Mouse (Mus musculus): Measurements from ENCODE around the gene Rps6ka5. TPM values are rescaled to one million over a fixed set of nuclear protein-coding genes. Genes with fewer than 3 reads are reported as not detected.

Gene Rps6ka5
- total and polyA plus RNA-seq, 3 experiments = 0.92 to 3.3 TPM; not detected in 1

DNA sequence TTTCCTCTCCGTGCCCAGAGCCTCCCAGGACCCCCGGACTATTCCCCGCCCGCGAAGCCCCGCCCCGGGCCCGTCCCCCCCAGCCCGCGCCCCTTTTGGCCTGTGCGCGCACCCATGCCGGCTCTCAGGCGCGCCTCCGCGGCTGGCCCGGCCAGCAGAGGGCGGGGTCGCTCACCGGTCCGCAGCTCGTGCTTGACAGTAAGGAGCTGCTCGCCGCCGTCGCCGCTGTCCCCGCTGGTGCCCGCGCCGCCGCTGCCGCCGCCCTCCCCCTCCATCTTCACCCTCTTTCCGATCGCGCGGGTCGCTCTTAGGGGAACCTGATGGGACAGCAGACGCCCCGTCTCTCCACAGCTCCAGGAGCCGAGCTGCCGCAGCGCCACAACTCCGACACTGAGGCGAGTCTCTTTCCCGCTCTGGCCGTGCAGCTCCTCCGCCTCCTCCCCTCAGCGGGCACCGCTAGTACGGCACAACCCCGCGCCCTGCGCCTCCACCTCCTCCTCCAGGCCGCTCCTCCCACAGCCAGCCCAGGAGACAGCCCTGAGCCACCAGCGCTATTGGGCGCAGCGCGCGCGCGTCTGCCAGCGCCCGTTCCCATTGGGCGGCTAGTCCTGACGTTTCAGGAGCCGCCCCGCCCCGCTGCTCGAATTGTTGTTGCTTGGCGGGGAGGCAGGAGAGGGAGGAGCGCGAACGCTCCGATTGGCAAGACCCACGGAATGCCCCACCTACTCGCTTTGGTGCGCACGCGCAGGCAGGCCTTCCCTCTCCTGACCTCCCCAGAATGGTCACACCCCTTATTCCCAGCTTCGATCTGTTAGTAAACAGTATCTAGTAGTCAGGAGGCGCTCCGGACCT, 2.0 kb downstream of the Rps6ka5 start (continued):
- peak; percentile 97 for TF ChIP-seq SIN3A (IDR thresholded peaks at IDR 0.05; ENCODE audit: low read length)
- peak in 2 of 3 experiments; percentile 24 to 53; a peak in 3 of 6 replicates for TF ChIP-seq CTCF (IDR thresholded peaks at IDR 0.05 in 2 of 3, conservative IDR thresholded peaks at IDR 0.05 in 1 of 3; ENCODE audit: control insufficient read depth in 1 of 3, insufficient read depth in 1 of 3, low read depth in 2 of 3, low read length in 3 of 3, poor library complexity in 1 of 3, severe bottlenecking in 1 of 3)
- no peak for TF ChIP-seq EP300 (IDR thresholded peaks at IDR 0.05; ENCODE audit: low read depth in 1 of 2, low read length in 2 of 2)
- TF ChIP-seq ZKSCAN1 (IDR thresholded peaks at IDR 0.05; ENCODE audit: low read depth, low read length) = no peak
- TF ChIP-seq ZNF384 (IDR thresholded peaks at IDR 0.05; ENCODE audit: low read depth, low read length) = no peak
- TF ChIP-seq TCF12 (IDR thresholded peaks at IDR 0.05; ENCODE audit: low read depth, low read length) = peak; percentile 31; the same call in 1 of the 2 replicates
- TF ChIP-seq ELF1 (IDR thresholded peaks at IDR 0.05; ENCODE audit: low read depth, low read length) = no peak

DNA sequence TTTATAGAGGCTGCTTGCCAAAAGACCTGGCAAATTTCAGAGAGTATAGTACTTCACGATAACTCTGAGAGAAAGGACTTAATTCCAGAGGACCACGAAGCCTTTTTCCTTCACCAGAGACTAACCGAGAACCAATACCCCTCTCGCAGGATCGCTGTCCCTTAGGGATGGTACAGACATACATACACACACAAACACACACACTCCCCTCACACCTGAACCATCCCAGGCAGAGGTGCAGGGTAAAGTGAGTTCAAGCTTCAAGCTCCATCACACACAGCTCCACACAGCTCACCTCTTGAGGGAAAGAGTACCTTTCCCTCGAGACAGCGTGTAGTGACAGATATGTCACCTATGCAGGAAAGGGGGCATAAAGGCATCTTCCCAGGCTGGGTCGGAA, 2.6 kb downstream of the Rps6ka5 start:
- peak; percentile 50 for DNase-seq (ENCODE audit: low read depth, low spot score)
- peak overlapping the region; percentile 74 to 83 for H3K4me3 ChIP-seq (ENCODE audit: control insufficient read depth in 1 of 2, insufficient read depth in 1 of 2, low read depth in 2 of 2, low read length in 2 of 2)
- no peak overlapping the region for H3K27ac ChIP-seq (ENCODE audit: control insufficient read depth, low read depth, low read length)
- H3K36me3 ChIP-seq (ENCODE audit: control insufficient read depth in 1 of 2, insufficient read depth in 2 of 2, low read length in 2 of 2) = peaks cover 0 to 5% of the 10 kb centered on the region in 2 experiments; a peak in 1 of 4 replicates
- H3K79me2 ChIP-seq (ENCODE audit: control insufficient read depth, insufficient read depth, low read length, poor library complexity) = no peaks in the 10 kb centered on the region; the same call in 1 of the 2 replicates
- H3K9ac ChIP-seq (ENCODE audit: control insufficient read depth, low read depth, low read length, poor library complexity, severe bottlenecking) = peak overlapping the region; percentile 46
- peaks cover 0 to 4% of the 10 kb centered on the region in 2 experiments; a peak in 2 of 4 replicates for H3K4me1 ChIP-seq (ENCODE audit: control insufficient read depth in 1 of 2, insufficient read depth in 2 of 2, low read length in 2 of 2)
- H3K27me3 ChIP-seq (ENCODE audit: control insufficient read depth in 1 of 2, insufficient read depth in 2 of 2, low read length in 2 of 2) = no peaks in the 10 kb centered on the region
- TF ChIP-seq MAZ (IDR thresholded peaks at IDR 0.05; ENCODE audit: low read depth, low read length) = no peak
- no peak for TF ChIP-seq NRF1 (IDR thresholded peaks at IDR 0.05; ENCODE audit: insufficient read depth, low read depth, low read length, poor library complexity, severe bottlenecking)
- TF ChIP-seq JUND (IDR thresholded peaks at IDR 0.05; ENCODE audit: low read depth, low read length) = no peak
- no peak for TF ChIP-seq ZMIZ1 (IDR thresholded peaks at IDR 0.05; ENCODE audit: low read depth, low read length)
- no peak for TF ChIP-seq MYB (IDR thresholded peaks at IDR 0.05; ENCODE audit: low read depth, low read length)
- TF ChIP-seq POLR2A (IDR thresholded peaks at IDR 0.05; ENCODE audit: control insufficient read depth in 1 of 2, insufficient read depth in 1 of 2, low read depth in 1 of 2, low read length in 2 of 2, poor library complexity in 1 of 2) = no peak
- no peak for TF ChIP-seq KAT2A (conservative IDR thresholded peaks at IDR 0.05; ENCODE audit: low read depth, low read length)
- no peak for TF ChIP-seq ZNF384 (IDR thresholded peaks at IDR 0.05; ENCODE audit: low read depth, low read length)
- TF ChIP-seq MEF2A (IDR thresholded peaks at IDR 0.05; ENCODE audit: extremely low read depth, insufficient replicate concordance, low read depth, low read length, poor library complexity, severe bottlenecking) = no peak
- TF ChIP-seq ZC3H11A (IDR thresholded peaks at IDR 0.05; ENCODE audit: low read depth, low read length) = no peak
- no peaks in the 10 kb centered on the region for H3K9me3 ChIP-seq (replicated peaks; ENCODE audit: insufficient read depth, low read length)

Data from MEL (cell line).